Mouse (Mus musculus): ENCODE measurements at regions not wholly inside any gene's neighbourhood (a gene's known extent, or its start where the extent isn't known, plus 50 kb on each side); places are given as distances from the start of the nearest gene placed in this dataset.

DNA sequence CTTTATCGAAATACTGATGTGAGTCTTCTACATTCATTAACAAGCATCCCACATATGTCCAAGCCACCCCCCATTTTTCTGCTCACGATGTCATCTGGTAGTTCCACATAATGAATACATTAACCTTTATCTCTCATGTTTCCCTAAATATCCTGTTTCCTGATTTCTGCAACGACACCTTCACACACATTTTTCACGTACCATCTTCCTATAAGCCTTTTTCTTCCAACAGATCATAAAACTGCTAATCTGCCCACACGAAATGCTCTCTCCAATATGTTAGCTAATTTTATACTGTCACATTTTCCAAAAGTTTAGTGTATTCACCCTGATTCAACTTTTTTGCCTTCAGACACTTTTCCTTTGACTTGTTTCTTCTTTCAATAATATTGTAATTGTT is 159.8 kb upstream of the A730009L09Rik start:
- TF ChIP-seq GATA1 (IDR thresholded peaks at IDR 0.05; ENCODE audit: borderline replicate concordance, low read length) (no peak), FLI1 (IDR thresholded peaks at IDR 0.05; ENCODE audit: low read length) (no peak)
